Mouse (Mus musculus) forebrain, embryonic 12.5 days (tissue): ENCODE data around the gene Noct. TPM values are rescaled to one million over a fixed set of nuclear protein-coding genes. Genes with fewer than 3 reads are reported as not detected.

ENCODE experiments used
- ATAC-seq: fragments of 200-750 bp; cut with Nextera tagmentation; 2 replicates; pipeline ENCODE4 v1.8.0; 2017; ENCODE audit warnings: moderate TSS enrichment; ENCODE audit not compliant: low FRiP score
- H3K27ac ChIP-seq: fragments of 300-500 bp; sonication (generic); 2 replicates; pipeline ENCODE4 v1.5.1; 2016; ENCODE audit warnings: mild to moderate bottlenecking
- H3K27me3 ChIP-seq: fragments of 300-500 bp; sonication (generic); 2 replicates; pipeline ENCODE4 v1.6.1; 2016; ENCODE audit warnings: mild to moderate bottlenecking
- H3K36me3 ChIP-seq: fragments of 300-500 bp; sonication (generic); replicated peaks from 2 replicates; pipeline ENCODE4 v1.6.1; 2016; ENCODE audit warnings: mild to moderate bottlenecking
- H3K4me1 ChIP-seq: fragments of 300-500 bp; sonication (generic); 2 replicates; pipeline ENCODE4 v1.6.1; 2016
- H3K4me2 ChIP-seq: fragments of 300-500 bp; sonication (generic); 2 replicates; pipeline ENCODE4 v1.6.1; 2016; ENCODE audit warnings: mild to moderate bottlenecking, moderate library complexity
- H3K4me3 ChIP-seq: fragments of 300-500 bp; sonication (generic); replicated peaks from 2 replicates; pipeline ENCODE4 v1.5.1; 2016; ENCODE audit warnings: mild to moderate bottlenecking
- H3K9ac ChIP-seq: fragments of 300-500 bp; sonication (generic); 2 replicates; pipeline ENCODE4 v1.6.1; 2016; ENCODE audit warnings: mild to moderate bottlenecking
- H3K9me3 ChIP-seq: fragments of 300-500 bp; sonication (generic); 2 replicates; pipeline ENCODE4 v1.6.1; 2016
- WGBS: fragments of 180-500 bp; shearing (Covaris S2); methylation state at CpG from one replicate; pipeline ENCODE4 v1.1.7; 2016; 5-methylcytosine and 5-hydroxymethylcytosine counted together
- microRNA-seq: library from miRNA; unstranded; fragments of <30 nt; microRNA quantifications from one replicate; pipeline ENCODE4, GENCODE M21; 2017
- polyA plus RNA-seq: library from polyadenylated mRNA; unstranded; fragments of >200 nt; fragmentation: Nextera tagmentation; extraction: Ambion mirVana; gene quantifications from 2 replicates; pipeline ENCODE4 v1.2.1, GENCODE M21; 2016

Gene Noct
- polyA plus RNA-seq, 1 experiment from 2014 or later, result 14.9 TPM

DNA sequence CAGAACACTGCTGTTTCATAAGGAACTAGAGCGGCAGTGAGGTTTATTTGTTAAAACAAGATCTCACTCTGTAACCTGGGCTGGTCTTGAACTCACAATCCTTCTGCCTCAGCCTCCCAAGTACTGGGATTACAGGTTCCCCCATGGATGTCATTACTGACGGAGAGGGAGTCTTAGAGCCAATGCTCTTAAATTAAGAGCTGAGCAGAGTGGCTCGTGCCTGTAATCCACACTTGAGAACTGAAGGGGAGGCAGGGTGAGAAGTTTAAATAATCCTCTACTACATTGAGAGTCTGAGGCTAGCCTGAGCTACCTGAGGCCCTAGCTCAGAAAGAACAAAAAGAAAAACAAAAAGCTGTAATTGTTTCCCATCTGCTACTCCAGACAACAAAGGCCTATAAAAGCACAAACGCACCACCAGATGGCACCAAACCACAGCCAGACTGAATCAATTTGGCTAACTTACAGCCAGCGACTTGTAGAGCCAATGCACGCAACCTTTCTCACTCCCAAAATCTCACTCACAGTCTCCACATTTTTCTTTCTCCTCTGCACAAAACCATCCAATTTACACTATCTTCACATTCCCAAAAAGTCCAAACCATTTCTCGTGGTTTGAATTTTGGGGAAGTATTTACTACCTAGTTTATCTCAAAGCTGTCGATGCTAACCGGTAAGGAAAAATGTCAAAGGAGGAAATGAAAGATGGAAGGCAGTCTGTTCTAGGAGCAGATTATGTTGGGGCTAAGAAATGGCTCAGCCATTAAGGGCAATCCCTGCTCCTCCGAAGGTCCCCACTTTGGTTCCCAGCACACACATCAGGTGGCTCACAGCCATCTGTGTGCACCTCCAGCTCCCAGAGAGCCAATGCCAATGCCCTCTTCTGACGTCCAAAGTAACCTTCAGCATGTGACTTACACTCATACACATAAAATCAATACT is 64.9 kb downstream of the Noct start:
- no peak overlapping the region for H3K4me2 ChIP-seq
- H3K9ac ChIP-seq, result no peak overlapping the region

DNA sequence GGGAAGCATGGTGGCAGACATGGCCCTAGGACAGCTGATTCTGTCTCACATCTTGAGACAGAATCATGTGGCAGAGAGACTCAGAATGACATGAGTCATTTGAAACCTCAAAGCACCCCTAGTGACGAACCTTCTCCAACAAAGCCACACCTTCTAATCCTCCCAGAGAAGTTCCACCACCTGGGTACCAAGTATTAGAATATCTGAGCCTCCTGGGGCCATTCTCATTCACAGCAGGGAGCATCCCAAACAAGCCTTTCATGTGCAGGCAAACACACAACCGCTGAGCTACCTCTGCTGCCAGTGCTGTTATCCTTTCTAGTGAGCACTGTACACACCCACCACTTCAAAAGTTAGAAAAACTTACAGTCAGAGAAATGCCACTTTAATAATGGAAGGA is 70.0 kb downstream of the Noct start:
- no peak overlapping the region for H3K27ac ChIP-seq
- H3K4me1 ChIP-seq, result no peaks in the 10 kb centered on the region
- H3K9ac ChIP-seq, result no peak overlapping the region
- H3K4me3 ChIP-seq, result no peak overlapping the region
- no peaks in the 10 kb centered on the region for H3K9me3 ChIP-seq
- no peaks in the 10 kb centered on the region for H3K27me3 ChIP-seq
- 42% methylated on average over 2 of the region's 2 CpGs for WGBS
- no peak overlapping the region for H3K4me2 ChIP-seq
- no peak for ATAC-seq
- peaks cover 5% of the 10 kb centered on the region; the same call in 1 of the 2 replicates for H3K36me3 ChIP-seq

More for the DNA sequence above, 64.9 kb downstream of the Noct start:
- H3K4me3 ChIP-seq, result no peak overlapping the region
- 55% methylated on average over 11 of the region's 11 CpGs for WGBS
- no peaks in the 10 kb centered on the region; the same call in 1 of the 2 replicates for H3K36me3 ChIP-seq
- 0 out of 2 replicates have a peak overlapping the region, but pooled peaks have one; percentile 15 for H3K27ac ChIP-seq
- H3K4me1 ChIP-seq, result no peaks in the 10 kb centered on the region
- peak; percentile 57 for ATAC-seq
- H3K9me3 ChIP-seq, result no peaks in the 10 kb centered on the region
- no peaks in the 10 kb centered on the region for H3K27me3 ChIP-seq

DNA sequence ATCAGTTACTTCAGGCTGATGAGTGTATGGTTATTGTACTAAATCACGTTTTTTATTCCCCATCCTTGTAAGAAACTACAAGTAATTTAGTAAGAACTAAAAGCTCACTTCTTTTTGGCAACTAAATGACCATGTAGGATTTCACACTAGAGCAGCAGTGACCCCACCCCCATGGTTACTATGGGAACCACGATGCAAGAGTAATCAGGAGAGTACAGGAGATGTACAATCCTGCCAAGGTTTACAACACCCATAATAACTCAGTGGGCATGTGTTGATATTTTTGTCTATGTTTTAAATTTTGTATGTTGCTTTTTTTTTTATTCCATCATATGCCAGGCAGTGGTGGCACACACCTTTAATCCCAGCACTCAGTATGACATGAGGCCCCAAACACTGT is 71.0 kb downstream of the Noct start:
- H3K9me3 ChIP-seq, result no peaks in the 10 kb centered on the region
- no peak overlapping the region for H3K4me3 ChIP-seq
- no peak overlapping the region for H3K9ac ChIP-seq
- H3K4me1 ChIP-seq, result no peaks in the 10 kb centered on the region
- 73% methylated on average over 2 of the region's 2 CpGs for WGBS
- H3K27ac ChIP-seq, result no peak overlapping the region
- H3K27me3 ChIP-seq, result no peaks in the 10 kb centered on the region
- no peak for ATAC-seq
- no peak overlapping the region for H3K4me2 ChIP-seq
- peaks cover 5% of the 10 kb centered on the region; the same call in 1 of the 2 replicates for H3K36me3 ChIP-seq

DNA sequence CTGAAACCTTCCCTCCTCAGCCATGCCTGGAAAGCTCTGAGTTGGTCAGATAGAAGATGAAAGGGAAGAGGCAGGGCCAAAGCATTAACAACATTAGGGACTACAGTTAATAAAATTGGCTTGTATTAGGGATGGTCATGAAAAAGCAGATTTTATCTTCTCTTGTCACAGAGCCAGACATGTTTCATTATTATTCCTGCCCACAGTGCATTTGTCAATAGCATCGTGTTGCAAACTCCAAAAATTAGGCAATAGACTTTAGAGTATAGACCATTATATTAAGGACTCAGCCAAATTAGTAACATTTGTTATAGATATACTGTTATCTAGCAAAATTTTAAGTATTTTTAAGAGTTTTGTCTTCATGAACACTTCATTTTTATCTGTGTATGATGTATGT is 72.5 kb downstream of the Noct start:
- H3K9me3 ChIP-seq, result no peaks in the 10 kb centered on the region
- H3K36me3 ChIP-seq, result peaks cover 5% of the 10 kb centered on the region; the same call in 1 of the 2 replicates
- H3K27ac ChIP-seq, result no peak overlapping the region
- no peak overlapping the region for H3K4me2 ChIP-seq
- no peaks in the 10 kb centered on the region for H3K27me3 ChIP-seq
- H3K4me1 ChIP-seq, result no peaks in the 10 kb centered on the region
- ATAC-seq, result no peak
- H3K9ac ChIP-seq, result no peak overlapping the region
- WGBS, result 74% methylated on average over 1 of the region's 1 CpGs
- no peak overlapping the region for H3K4me3 ChIP-seq

Small RNAs within 50 kb of the gene (microRNA-seq; reads per million reads assigned to microRNA genes)
- gene Gm24282, result not detected

Other genes starting within 250 kb of the Noct start
- 43.2 and 43.8 TPM in 2 replicates for gene Elf2, start 116.2 kb downstream of the Noct start, polyA plus RNA-seq
- 2.3 and 5.5 TPM in 2 replicates for gene Mgarp, start 172.3 kb downstream of the Noct start, polyA plus RNA-seq
- 736 and 763 TPM in 2 replicates for gene Ndufc1, start 184.5 kb downstream of the Noct start, polyA plus RNA-seq
- gene Naa15, start 190.7 kb downstream of the Noct start, polyA plus RNA-seq, result 71.9 and 75.9 TPM in 2 replicates